Mouse (Mus musculus): Measurements from ENCODE around the gene Sult1c1. TPM values are rescaled to one million over a fixed set of nuclear protein-coding genes. Genes with fewer than 3 reads are reported as not detected.

Gene Sult1c1
- polyA plus RNA-seq (2012; rRNA removed) = not detected in 2 replicates

GRCm38 (mm10) chr17:53990574-53990973 lies at the start of gene Sult1c1:
TSS of gene Sult1c1 (minus strand) at chr17:53990674.

Other genes with a start within 250 kb of the Sult1c1 start
- not detected in 2 replicates for gene Sult1c2, start 144.3 kb downstream of the Sult1c1 start, polyA plus RNA-seq (2012; rRNA removed)